Mouse (Mus musculus) right cerebral cortex, adult 18-20 months (tissue): ENCODE measurements around the gene Adam8.

Experiments
- DNase-seq: peaks from one replicate; pipeline ENCODE4 v3.0.0; 2022; ENCODE audit warnings: mixed read lengths

Adam8 gene

GRCm38 (mm10) chr7:139978278-139978892 lies 14.0 kb downstream of the Adam8 start, which contains the start of gene 6430531B16Rik:
TSS of gene 6430531B16Rik (minus strand) at chr7:139978755.
- peak; percentile 94 for DNase-seq

- DNase-seq = no peak
These were observed 16.9 kb downstream of the Adam8 start for GRCm38 (mm10) chr7:139975471-139975870.

GRCm38 (mm10) chr7:139974307-139974706 lies 18.1 kb downstream of the Adam8 start:
- no peak for DNase-seq

- no peak for DNase-seq
These were observed 19.4 kb downstream of the Adam8 start for GRCm38 (mm10) chr7:139972923-139973331.

- peak; percentile 24 for DNase-seq
These were observed 20.9 kb downstream of the Adam8 start for GRCm38 (mm10) chr7:139971436-139971835.

GRCm38 (mm10) chr7:139970979-139971378 lies 21.4 kb downstream of the Adam8 start:
- DNase-seq = no peak

- no peak for DNase-seq
These were observed 22.0 kb downstream of the Adam8 start for GRCm38 (mm10) chr7:139970216-139970919.

- peak; percentile 84 for DNase-seq
These were observed 22.8 kb downstream of the Adam8 start for GRCm38 (mm10) chr7:139969348-139970130.

- no peak for DNase-seq
These were observed 23.9 kb downstream of the Adam8 start for GRCm38 (mm10) chr7:139968428-139968827.

- DNase-seq = no peak
These were observed 25.2 kb downstream of the Adam8 start for GRCm38 (mm10) chr7:139967175-139967574.

GRCm38 (mm10) chr7:139963814-139964213 lies 28.5 kb downstream of the Adam8 start:
- no peak for DNase-seq

- DNase-seq = no peak
These were observed 31.2 kb downstream of the Adam8 start for GRCm38 (mm10) chr7:139961141-139961540.

- DNase-seq = no peak
These were observed 34.4 kb downstream of the Adam8 start for GRCm38 (mm10) chr7:139957958-139958357.

GRCm38 (mm10) chr7:139957437-139957836 lies 34.9 kb downstream of the Adam8 start:
- no peak for DNase-seq

- no peak for DNase-seq
These were observed 35.7 kb downstream of the Adam8 start for GRCm38 (mm10) chr7:139956658-139957057.

- DNase-seq = no peak
These were observed 36.9 kb downstream of the Adam8 start for GRCm38 (mm10) chr7:139955505-139955904.

- DNase-seq = no peak
These were observed 40.2 kb downstream of the Adam8 start for GRCm38 (mm10) chr7:139951991-139952633.

- DNase-seq = no peak
These were observed 41.3 kb downstream of the Adam8 start for GRCm38 (mm10) chr7:139951079-139951478.

- DNase-seq = no peak
These were observed 41.9 kb downstream of the Adam8 start for GRCm38 (mm10) chr7:139950283-139950971.

- no peak for DNase-seq
These were observed 42.5 kb downstream of the Adam8 start for GRCm38 (mm10) chr7:139949893-139950282.

GRCm38 (mm10) chr7:139946032-139946431 lies 46.3 kb downstream of the Adam8 start:
- no peak for DNase-seq

GRCm38 (mm10) chr7:139945516-139945915 lies 46.8 kb downstream of the Adam8 start:
- DNase-seq = no peak
